Mouse (Mus musculus) CH12.LX (cell line): ENCODE results near the gene Uggt1. TPM values are rescaled to one million over a fixed set of nuclear protein-coding genes. Genes with fewer than 3 reads are reported as not detected.

ENCODE experiments used
- DNase-seq: peaks from one replicate; pipeline ENCODE4 v3.0.0-alpha.2; 2013; ENCODE audit errors: extremely low read depth
- H3K27ac ChIP-seq: 2 replicates; pipeline ENCODE4 v1.5.1; 2012; ENCODE audit warnings: low read depth, mild to moderate bottlenecking, control low read depth, moderate library complexity; ENCODE audit not compliant: insufficient read depth
- H3K27me3 ChIP-seq: replicated peaks from 2 replicates; pipeline ENCODE3; 2012; ENCODE audit warnings: inconsistent platforms
- H3K36me3 ChIP-seq, 2 experiments: replicated peaks in 1 of 2; 2 replicates each; pipeline versions ENCODE3 to v1.6.1; 2012; ENCODE audit warnings: inconsistent platforms in 1 of 2, low read length in 1 of 2, mild to moderate bottlenecking in 1 of 2, mixed read lengths in 1 of 2, moderate library complexity in 1 of 2; ENCODE audit not compliant: control insufficient read depth in 1 of 2, insufficient read depth in 1 of 2
- H3K4me1 ChIP-seq, 2 experiments: 2 replicates each; pipeline ENCODE4 v1.6.1; 2012; ENCODE audit warnings: inconsistent platforms in 1 of 2, moderate library complexity in 1 of 2; ENCODE audit not compliant: insufficient read depth in 2 of 2, control insufficient read depth in 1 of 2
- H3K4me2 ChIP-seq: 2 replicates; pipeline ENCODE4 v1.6.1; 2012; ENCODE audit warnings: low read depth, mild to moderate bottlenecking, control low read depth; ENCODE audit not compliant: poor library complexity, insufficient read depth, severe bottlenecking
- H3K4me3 ChIP-seq, 3 experiments: fragments of 150-350 bp in 1 of 3; sonication (generic) in 1 of 3; replicated peaks in 1 of 3; 2 replicates each; pipeline versions ENCODE3 to v1.5.1; 2011 to 2012; ENCODE audit warnings: low read depth in 2 of 3, low read length in 2 of 3, mild to moderate bottlenecking in 2 of 3, moderate library complexity in 2 of 3, control low read depth in 1 of 3, improper control_type of control experiment in 1 of 3, inconsistent platforms in 1 of 3, mixed read lengths in 1 of 3; ENCODE audit not compliant: poor library complexity in 1 of 3
- H3K79me2 ChIP-seq: replicated peaks from 2 replicates; pipeline ENCODE4 v1.6.1; 2012; ENCODE audit warnings: mild to moderate bottlenecking, moderate library complexity; ENCODE audit not compliant: control insufficient read depth, poor library complexity, insufficient read depth, severe bottlenecking; ENCODE audit errors: extremely low read depth
- H3K9ac ChIP-seq: 2 replicates; pipeline ENCODE4 v1.6.1; 2012; ENCODE audit warnings: low read depth, mild to moderate bottlenecking, control low read depth, moderate library complexity; ENCODE audit not compliant: insufficient read depth
- H3K9me3 ChIP-seq: replicated peaks from 2 replicates; pipeline ENCODE3; 2012; ENCODE audit warnings: low read length, inconsistent platforms, mixed read lengths
- BHLHE40 ChIP-seq: IDR thresholded peaks from 2 replicates; pipeline ENCODE4 v1.6.1; 2011; ENCODE audit warnings: mild to moderate bottlenecking, low read depth, low read length, improper control_type of control experiment
- CHD1 ChIP-seq: IDR thresholded peaks from 2 replicates; pipeline ENCODE4 v1.6.1; 2012; ENCODE audit warnings: low read depth, low read length, improper control_type of control experiment, inconsistent platforms
- CHD2 ChIP-seq: IDR thresholded peaks from 2 replicates; pipeline ENCODE4 v1.6.1; 2011; ENCODE audit warnings: low read length, improper control_type of control experiment
- CTCF ChIP-seq, 2 experiments: IDR thresholded peaks in 1 of 2; conservative IDR thresholded peaks in 1 of 2; 2 replicates each; pipeline ENCODE4 v1.5.1; 2011 to 2012; ENCODE audit warnings: low read depth in 2 of 2, low read length in 2 of 2, improper control_type of control experiment in 1 of 2, inconsistent platforms in 1 of 2, mild to moderate bottlenecking in 1 of 2, moderate library complexity in 1 of 2
- ELF1 ChIP-seq: IDR thresholded peaks from 2 replicates; pipeline ENCODE4 v1.6.1; 2014; ENCODE audit warnings: low read depth, mild to moderate bottlenecking, inconsistent platforms, low read length, improper control_type of control experiment
- JUN ChIP-seq: IDR thresholded peaks from 2 replicates; pipeline ENCODE4 v1.6.1; 2011; ENCODE audit warnings: low read depth, mild to moderate bottlenecking, low read length, improper control_type of control experiment, moderate library complexity; ENCODE audit not compliant: insufficient read depth
- JUND ChIP-seq: conservative IDR thresholded peaks from 2 replicates; pipeline ENCODE4 v1.6.1; 2011; ENCODE audit warnings: low read depth, low read length, improper control_type of control experiment
- KAT2A ChIP-seq: IDR thresholded peaks from 2 replicates; pipeline ENCODE4 v1.6.1; 2012; ENCODE audit warnings: low read length, improper control_type of control experiment, inconsistent platforms; ENCODE audit not compliant: insufficient replicate concordance
- MAFK ChIP-seq: IDR thresholded peaks from 2 replicates; pipeline ENCODE4 v1.6.1; 2011; ENCODE audit warnings: low read length, improper control_type of control experiment; ENCODE audit not compliant: insufficient replicate concordance
- MAZ ChIP-seq: IDR thresholded peaks from 2 replicates; pipeline ENCODE4 v1.6.1; 2012; ENCODE audit warnings: low read depth, mild to moderate bottlenecking, inconsistent platforms, low read length, improper control_type of control experiment, moderate library complexity
- MEF2A ChIP-seq: IDR thresholded peaks from 2 replicates; pipeline ENCODE4 v1.6.1; 2014; ENCODE audit warnings: low read depth, mild to moderate bottlenecking, inconsistent platforms, low read length, improper control_type of control experiment, borderline replicate concordance
- MXI1 ChIP-seq: IDR thresholded peaks from 2 replicates; pipeline ENCODE4 v1.6.1; 2011; ENCODE audit warnings: mild to moderate bottlenecking, low read depth, low read length, improper control_type of control experiment
- MYC ChIP-seq: IDR thresholded peaks from 2 replicates; pipeline ENCODE4 v1.6.1; 2011; ENCODE audit warnings: low read depth, mild to moderate bottlenecking, improper control_type of control experiment, low read length
- NELFE ChIP-seq: IDR thresholded peaks from 2 replicates; pipeline ENCODE4 v1.6.1; 2011; ENCODE audit warnings: low read depth, low read length, improper control_type of control experiment
- NRF1 ChIP-seq: IDR thresholded peaks from 2 replicates; pipeline ENCODE4 v1.6.1; 2014; ENCODE audit warnings: low read depth, mild to moderate bottlenecking, inconsistent platforms, low read length, improper control_type of control experiment, moderate library complexity
- PAX5 ChIP-seq: IDR thresholded peaks from 2 replicates; pipeline ENCODE4 v1.6.1; 2012; ENCODE audit warnings: low read length, inconsistent platforms, mixed read lengths
- POLR2AphosphoS2 ChIP-seq: IDR thresholded peaks from 2 replicates; pipeline ENCODE4 v1.6.1; 2011; ENCODE audit warnings: low read depth, low read length, improper control_type of control experiment
- RCOR1 ChIP-seq: conservative IDR thresholded peaks from 2 replicates; pipeline ENCODE4 v1.6.1; 2012; ENCODE audit warnings: low read depth, mild to moderate bottlenecking, inconsistent platforms, low read length, improper control_type of control experiment
- TBP ChIP-seq: conservative IDR thresholded peaks from 2 replicates; pipeline ENCODE4 v1.6.1; 2011; ENCODE audit warnings: low read depth, low read length, improper control_type of control experiment
- TCF12 ChIP-seq: IDR thresholded peaks from 2 replicates; pipeline ENCODE4 v1.6.1; 2014; ENCODE audit warnings: low read depth, mild to moderate bottlenecking, inconsistent platforms, low read length, improper control_type of control experiment
- USF1 ChIP-seq: IDR thresholded peaks from 2 replicates; pipeline ENCODE4 v1.6.1; 2014; ENCODE audit warnings: low read depth, mild to moderate bottlenecking, inconsistent platforms, low read length, improper control_type of control experiment
- USF2 ChIP-seq: conservative IDR thresholded peaks from 2 replicates; pipeline ENCODE4 v1.6.1; 2011; ENCODE audit warnings: low read depth, low read length, improper control_type of control experiment
- ZC3H11A ChIP-seq: IDR thresholded peaks from 2 replicates; pipeline ENCODE4 v1.6.1; 2012; ENCODE audit warnings: low read depth, mild to moderate bottlenecking, inconsistent platforms, low read length, improper control_type of control experiment
- dilution Hi-C: fragments of 300-500 bp; cut with MboI; formaldehyde crosslinking; loops from 2 replicates; pipeline ENCODE4 v1.14.3; 2020; ENCODE audit warnings: low sequenced_read_pairs; ENCODE audit not compliant: extremely low pct_unique_long_range_greater_than_20kb, extremely low pct_ligation_motif_present
- in situ Hi-C: fragments of 300-500 bp; cut with MboI; formaldehyde crosslinking; loops from 3 replicates; pipeline ENCODE4 v1.14.3; 2019; ENCODE audit warnings: low sequenced_read_pairs, low pct_ligation_motif_present, low pct_unique_long_range_greater_than_20kb, mixed read lengths
- polyA plus RNA-seq: library from polyadenylated mRNA; unstranded; fragments of >175 nt; gene quantifications from 2 replicates; pipeline ENCODE4 v1.2.1, GENCODE M21; 2012; ENCODE audit warnings: low read depth; ENCODE audit not compliant: insufficient read length
- total RNA-seq, 2 experiments: library from RNA; depleted of rRNA; stranded (reverse); fragments of 300-350 nt in 1 of 2; fragments of >200 nt in 1 of 2; gene quantifications; 2 replicates each; pipeline ENCODE4 v1.2.3; 2012 to 2014

The Uggt1 gene
- total and polyA plus RNA-seq, 3 experiments = 35.3 to 41.2 (median 39.5) TPM

- in situ Hi-C loops = loop anchor here (25.0 kb wide), 1 partner anchor 414 kb away; no protein-coding TSS in a partner anchor
- Histone ChIP-seq H3K4me1 (peaks cover 10 to 45% of the 10 kb centered on the region in 2 experiments), H3K27ac (no peak overlapping the region), H3K4me3 (no peak overlapping the region), H3K4me2 (no peak overlapping the region), H3K36me3 (no peaks in the 10 kb centered on the region), H3K27me3 (peaks cover 3% of the 10 kb centered on the region), H3K9ac (no peak overlapping the region), H3K9me3 (peaks cover 8% of the 10 kb centered on the region), H3K79me2 (no peaks in the 10 kb centered on the region)
- DNase-seq = no peak
- dilution Hi-C loops = no loop called here
- TF ChIP-seq CTCF (conservative IDR thresholded peaks at IDR 0.05 in 1 of 2, IDR thresholded peaks at IDR 0.05 in 1 of 2; ENCODE audit: low read depth in 2 of 2, low read length in 2 of 2) (no peak), CHD1 (no peak), CHD2 (no peak), USF2 (no peak), MAFK (no peak), MYC (no peak), NRF1 (no peak), ELF1 (no peak), JUN (no peak), ZC3H11A (no peak), MXI1 (no peak), NELFE (no peak), PAX5 (no peak), USF1 (no peak), JUND (no peak), KAT2A (no peak), POLR2AphosphoS2 (no peak), TCF12 (no peak), MAZ (no peak)
Observed at GRCm38 (mm10) chr1:36251426-36251825, 6.9 kb upstream of the Uggt1 start.

- in situ Hi-C loops (no loop called here), dilution Hi-C loops (no loop called here)
- Histone ChIP-seq H3K27ac (no peak overlapping the region), H3K4me1 (peaks cover 3 to 38% of the 10 kb centered on the region in 2 experiments; a peak in 2 of 4 replicates), H3K4me3 (no peak overlapping the region), H3K4me2 (no peak overlapping the region), H3K36me3 (no peaks in the 10 kb centered on the region), H3K9me3 (no peaks in the 10 kb centered on the region), H3K9ac (no peak overlapping the region), H3K27me3 (no peaks in the 10 kb centered on the region), H3K79me2 (peaks cover 19% of the 10 kb centered on the region)
- DNase-seq = no peak
- TF ChIP-seq MEF2A (no peak), TBP (no peak), MXI1 (no peak), BHLHE40 (no peak), PAX5 (no peak), RCOR1 (no peak)
Observed at GRCm38 (mm10) chr1:36246688-36247087, 2.2 kb upstream of the Uggt1 start.
